Mouse (Mus musculus) B cell, adult (primary cell): ENCODE measurements around the gene Heg1. TPM values are rescaled to one million over a fixed set of nuclear protein-coding genes. Genes with fewer than 3 reads are reported as not detected.

ENCODE experiments used
- total RNA-seq: library from RNA; stranded (reverse); gene quantifications from 4 replicates; pipeline ENCODE4 v1.2.4, GENCODE M21; 2023; ENCODE audit not compliant: inconsistent age

Heg1 gene
- total RNA-seq = 106 to 112 TPM (median 108 TPM) in 4 replicates

DNA sequence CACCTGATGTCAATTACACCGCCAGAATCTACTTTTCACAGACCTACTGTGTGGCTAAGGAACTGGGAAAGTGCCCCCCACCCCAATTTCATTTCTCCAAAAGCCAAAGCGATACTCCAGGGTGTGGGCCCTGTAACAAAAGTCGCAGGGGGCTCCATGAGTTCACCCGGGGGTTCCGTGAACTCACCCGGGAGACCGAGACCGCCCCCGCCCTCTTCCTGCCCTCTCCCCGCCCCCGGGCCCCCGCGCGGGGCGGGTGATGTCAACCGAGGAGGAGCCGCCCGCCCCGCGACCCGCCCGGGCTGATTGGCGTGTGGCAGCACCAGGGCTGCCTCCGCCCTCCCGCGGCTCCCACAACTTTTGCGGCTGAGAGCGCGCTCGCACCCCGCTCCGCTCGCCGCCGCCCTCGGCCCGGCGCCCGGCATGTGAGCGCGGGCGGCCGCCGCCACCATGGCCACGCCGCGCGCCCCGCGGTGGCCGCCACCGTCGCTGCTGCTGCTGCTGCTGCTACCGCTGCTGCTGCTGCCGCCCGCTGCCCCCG is at the start of gene Heg1:
TSS of gene Heg1 (plus strand) at position 209 of the 541 bp plus-strand sequence.

DNA sequence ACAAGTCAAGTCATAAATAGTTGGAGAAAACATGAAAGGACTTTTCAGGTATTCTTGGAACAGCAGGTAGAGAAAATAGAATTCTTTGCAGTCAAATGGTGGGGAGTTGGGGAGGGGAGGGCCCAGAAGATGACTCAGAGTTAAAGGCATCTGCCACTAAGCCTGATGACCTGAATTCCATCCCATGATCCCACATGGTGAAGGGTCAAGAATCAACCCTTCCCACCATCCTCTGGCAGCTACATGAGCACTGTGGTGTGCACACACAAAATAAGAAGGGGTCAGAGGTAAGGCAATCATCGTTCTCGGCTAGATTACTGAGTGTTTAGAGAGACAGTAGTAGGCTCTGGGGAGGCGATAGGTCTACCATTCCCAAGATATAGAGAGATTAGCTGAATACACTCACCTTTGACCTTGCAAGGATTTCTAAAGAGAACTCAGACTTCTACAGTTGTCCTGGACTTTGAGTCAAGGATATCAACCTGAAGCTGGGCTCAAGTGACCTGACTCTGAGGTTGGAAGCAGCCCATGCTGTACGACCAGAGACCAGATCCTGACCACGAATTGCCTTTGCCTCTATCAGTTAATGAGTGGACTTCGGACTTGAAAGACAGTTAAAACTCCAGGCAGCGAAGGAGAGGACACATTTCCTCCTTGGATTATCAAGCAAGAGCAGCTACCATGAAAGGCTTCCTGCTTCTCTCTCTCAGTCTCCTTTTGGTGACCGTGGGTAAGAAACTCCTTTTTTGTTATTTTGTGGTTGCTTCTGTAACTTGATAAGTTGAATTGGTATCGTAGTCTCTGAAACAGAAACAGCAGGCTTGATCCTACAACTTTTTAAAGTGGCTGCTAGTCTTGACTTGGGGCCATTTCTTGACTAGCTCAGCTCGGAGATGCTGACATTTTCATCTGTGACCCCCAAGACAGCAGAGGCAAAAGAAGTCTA is 109.9 kb downstream of the Heg1 start, which contains the start of gene Muc13:
TSS of gene Muc13 (plus strand) at position 192 of the 946 bp plus-strand sequence.

Other genes with a start within 250 kb of the Heg1 start
- gene Slc12a8, start 167.0 kb upstream of the Heg1 start, total RNA-seq = 0.29 to 0.51 TPM (median 0.48 TPM) in 3 of 4 replicates, not detected in the other
- gene Muc13, start 109.7 kb downstream of the Heg1 start, total RNA-seq = 0.48 to 0.72 TPM (median 0.50 TPM) in 4 replicates
- gene Itgb5, start 145.3 kb downstream of the Heg1 start, total RNA-seq = 0.18 to 1.6 TPM (median 0.83 TPM) in 4 replicates